Mouse (Mus musculus) urinary bladder, adult 2 months (tissue): ENCODE data around the gene Rpap3. TPM values are rescaled to one million over a fixed set of nuclear protein-coding genes. Genes with fewer than 3 reads are reported as not detected.
A peak's percentile ranks its signal among the peaks of the same experiment; 100 is the strongest.

Experiments
- DNase-seq: peaks from one replicate; pipeline ENCODE4 v3.0.0; 2022; ENCODE audit warnings: low spot score
- polyA plus RNA-seq: library from polyadenylated mRNA; depleted of rRNA; stranded (reverse); fragments of >200 nt; gene quantifications from 2 replicates; pipeline ENCODE4 v1.2.3, GENCODE M21; 2012

Rpap3 gene
- polyA plus RNA-seq, 1 experiment, result 23.5 TPM

DNA sequence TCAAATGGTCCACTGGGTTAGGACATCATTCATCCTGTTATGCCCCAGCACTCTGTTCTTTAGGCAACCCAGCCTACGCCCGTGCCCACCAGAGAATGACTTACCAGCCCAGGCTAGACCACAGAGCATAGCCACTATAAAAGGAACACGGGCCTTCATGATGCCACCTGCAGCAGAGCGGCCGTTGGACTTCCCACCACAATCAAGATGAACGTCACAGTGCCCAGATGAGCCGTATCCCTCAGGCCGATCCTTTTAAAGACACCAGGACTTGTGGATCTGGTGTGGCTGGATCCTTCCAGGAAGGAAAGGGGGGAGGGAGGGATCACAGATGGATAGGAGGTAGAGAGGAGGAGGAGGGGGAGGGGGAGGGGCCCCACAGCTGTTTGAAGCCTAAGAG is 25.5 kb upstream of the Rpap3 start, which contains the start of gene Endou:
Gene Endou, minus strand, starts transcription at position 229 of the 400 bp plus-strand sequence.
- DNase-seq, result no peak

DNA sequence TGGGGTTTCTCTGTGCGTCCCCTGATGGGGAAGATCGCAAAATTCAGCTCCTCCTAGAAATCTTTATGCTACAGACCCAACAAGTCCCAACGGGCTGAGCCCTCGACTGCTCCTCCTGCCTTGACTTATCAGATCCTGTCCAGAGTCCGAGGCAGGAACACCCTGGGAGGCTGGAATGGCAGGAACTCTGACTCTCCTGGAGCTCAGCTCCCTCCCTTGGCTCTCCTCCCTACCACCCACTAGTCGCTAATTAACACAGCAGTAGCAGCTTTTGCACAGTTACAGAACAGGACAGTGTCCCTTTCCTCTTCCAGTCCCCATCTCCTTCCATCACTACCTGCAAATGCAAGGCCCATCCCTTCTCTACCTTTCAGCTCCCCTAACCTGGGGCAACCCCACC is 24.7 kb upstream of the Rpap3 start:
- DNase-seq, result no peak

DNA sequence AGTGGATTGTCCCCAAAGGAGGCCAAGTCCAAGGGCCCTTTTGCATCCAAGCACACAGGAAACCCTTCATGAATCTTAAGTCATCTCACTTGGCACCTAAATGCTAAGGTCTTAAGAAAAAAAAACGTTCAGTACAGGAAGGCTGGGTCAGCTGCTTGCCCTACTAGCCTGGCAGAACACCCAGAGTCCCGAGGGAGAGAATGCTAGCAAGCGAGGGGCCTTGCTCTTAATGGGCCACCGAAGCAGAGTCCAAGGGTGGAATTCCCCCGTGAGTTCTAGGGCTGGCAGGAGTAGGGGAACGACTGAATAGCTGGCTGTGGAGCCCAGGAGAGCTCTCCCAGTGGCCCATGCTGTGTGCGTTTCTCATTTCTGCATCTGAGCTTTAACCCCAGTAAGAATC is 23.2 kb upstream of the Rpap3 start:
- no peak for DNase-seq

DNA sequence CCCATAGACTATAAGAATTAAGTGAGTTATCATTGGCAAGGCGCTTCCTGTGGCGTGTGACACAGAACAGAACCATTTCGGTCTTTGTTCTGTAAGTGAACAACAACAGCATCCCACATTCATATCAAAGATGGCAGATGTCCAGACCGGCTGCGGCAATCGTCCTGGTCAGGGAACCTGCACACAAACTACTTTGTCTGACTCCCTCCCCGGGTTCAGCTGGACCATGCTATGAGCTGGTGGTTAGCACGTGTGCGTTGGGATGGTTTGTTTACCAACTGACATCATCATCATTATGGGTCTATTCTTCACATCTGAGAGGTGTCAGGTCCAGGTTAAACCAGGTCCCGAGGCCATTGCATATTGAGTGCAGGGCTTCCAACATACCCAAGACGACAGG is 22.8 kb upstream of the Rpap3 start:
- no peak for DNase-seq

DNA sequence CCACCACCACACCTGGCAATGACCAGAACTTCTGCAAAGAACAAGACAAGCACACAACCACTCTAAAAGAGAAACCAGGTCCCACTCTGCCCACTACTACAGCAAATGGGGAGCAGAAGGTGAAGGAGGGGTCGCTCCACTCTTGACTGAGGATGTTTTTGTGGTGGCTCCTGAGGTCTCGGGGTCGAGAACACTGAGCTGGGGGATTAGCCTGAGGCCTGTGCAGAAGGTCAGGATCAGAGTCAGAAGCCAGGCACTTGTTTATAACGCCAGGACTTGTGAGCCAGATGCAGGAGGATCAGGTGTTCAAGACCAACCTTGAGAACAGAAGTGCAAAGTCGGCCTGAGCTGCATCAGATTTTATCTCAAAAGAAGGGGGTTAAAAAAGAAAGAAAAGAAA is 21.9 kb upstream of the Rpap3 start:
- no peak for DNase-seq

DNA sequence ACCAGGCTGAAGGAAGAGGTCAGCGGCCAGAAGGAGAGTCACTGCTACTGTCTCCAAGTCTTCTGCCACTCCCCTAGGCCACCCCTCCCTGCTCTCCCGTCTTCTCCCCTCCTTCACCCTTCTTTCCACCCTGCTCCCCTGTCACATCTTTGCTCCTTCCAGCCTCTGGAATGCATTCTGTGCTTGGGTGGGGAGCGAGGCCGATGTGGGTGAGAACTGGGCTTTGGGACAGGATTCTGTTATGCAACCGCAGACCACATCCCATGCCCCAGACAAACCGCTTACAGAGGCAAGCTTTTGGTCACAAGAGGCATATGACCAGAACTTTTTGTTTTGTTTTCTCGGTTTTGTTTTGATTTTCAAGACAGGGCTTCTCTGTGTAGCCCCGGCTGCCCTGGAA is 21.4 kb upstream of the Rpap3 start:
- no peak for DNase-seq

DNA sequence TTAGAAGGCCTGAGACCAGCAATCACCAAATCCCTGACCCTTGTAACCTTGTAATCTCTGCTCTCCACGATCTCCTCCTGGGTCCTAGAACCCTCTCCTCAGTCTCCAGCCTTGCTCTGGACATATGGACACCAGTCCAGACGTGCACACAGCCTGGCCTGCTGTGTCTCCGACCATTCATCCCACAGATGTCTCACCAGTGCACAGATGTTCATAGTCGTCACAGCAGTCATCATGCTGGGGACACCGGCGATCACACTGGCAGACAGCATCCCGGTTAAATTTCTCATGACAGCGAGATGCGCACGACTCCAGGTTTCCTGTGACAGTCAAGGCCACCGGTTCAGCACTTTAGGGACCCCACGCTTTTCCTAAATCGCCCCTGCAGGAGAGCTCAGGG is 20.7 kb upstream of the Rpap3 start:
- DNase-seq, result no peak

DNA sequence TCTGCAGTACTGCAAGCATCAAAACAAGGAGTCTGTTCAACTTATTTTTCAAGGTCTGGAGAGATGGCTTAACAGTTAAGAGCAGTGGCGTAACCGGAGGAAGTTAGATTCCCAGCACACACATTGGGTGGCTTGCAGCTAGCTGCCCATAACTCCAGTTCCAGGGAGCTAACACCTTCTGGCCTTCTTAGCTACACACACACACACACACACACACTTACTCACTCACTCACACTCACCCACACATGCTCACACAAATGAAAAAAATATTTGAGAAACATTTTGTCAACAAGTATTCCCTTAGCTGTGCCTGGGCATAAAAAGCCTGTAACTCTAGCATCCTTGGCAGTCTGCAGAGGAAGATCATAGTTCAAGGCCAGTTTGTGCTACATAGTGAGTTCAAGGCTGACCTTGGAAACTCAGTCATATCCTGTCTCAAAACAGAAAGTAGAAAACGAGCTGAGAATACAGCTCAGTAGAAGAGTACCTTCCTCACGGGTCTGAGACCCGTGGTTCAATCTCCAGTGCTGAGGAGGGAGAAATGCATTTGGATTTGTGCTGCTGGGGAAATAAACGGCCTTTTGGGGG is 19.7 kb upstream of the Rpap3 start:
- DNase-seq, result no peak

DNA sequence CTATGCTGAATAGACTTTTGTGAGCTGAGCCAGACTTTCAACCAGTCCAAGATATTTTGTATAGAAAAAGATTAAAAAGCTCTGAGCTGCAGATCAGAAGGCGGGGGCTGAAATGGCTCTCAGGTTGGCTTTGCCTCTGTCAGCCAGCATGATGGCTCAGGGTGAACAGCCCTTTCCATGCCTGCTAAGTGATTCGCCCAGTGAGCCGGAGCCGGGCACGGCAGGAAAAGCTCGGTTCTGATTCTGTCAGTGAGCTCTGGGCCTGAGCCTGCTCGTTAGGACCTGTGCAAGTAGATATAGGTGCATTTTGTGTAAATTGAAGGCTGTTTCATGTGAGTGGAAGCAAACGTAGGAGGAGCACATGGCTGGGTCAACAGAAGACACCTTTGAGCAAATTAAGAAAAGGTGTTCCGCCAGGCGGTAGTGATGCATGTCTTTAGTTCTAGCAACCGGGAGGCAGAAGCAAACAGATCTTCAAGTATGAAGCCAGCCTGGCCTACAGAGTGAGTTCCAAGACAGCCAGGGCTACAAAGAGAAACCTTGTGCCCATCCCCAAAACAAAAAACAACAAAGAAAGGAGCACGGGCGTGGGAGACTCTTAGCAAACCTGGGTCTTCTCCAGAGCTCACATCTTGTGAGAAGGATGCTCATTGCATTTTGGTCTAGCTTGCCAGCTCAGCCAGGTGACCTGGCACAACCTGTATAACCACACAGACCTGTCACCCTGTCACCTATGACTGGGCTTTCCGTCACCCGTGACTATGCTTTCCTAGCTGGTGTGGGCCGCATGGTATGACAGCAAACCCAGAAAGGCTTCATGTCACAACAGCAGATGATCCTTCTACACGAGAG is 18.9 kb upstream of the Rpap3 start:
- no peak for DNase-seq

DNA sequence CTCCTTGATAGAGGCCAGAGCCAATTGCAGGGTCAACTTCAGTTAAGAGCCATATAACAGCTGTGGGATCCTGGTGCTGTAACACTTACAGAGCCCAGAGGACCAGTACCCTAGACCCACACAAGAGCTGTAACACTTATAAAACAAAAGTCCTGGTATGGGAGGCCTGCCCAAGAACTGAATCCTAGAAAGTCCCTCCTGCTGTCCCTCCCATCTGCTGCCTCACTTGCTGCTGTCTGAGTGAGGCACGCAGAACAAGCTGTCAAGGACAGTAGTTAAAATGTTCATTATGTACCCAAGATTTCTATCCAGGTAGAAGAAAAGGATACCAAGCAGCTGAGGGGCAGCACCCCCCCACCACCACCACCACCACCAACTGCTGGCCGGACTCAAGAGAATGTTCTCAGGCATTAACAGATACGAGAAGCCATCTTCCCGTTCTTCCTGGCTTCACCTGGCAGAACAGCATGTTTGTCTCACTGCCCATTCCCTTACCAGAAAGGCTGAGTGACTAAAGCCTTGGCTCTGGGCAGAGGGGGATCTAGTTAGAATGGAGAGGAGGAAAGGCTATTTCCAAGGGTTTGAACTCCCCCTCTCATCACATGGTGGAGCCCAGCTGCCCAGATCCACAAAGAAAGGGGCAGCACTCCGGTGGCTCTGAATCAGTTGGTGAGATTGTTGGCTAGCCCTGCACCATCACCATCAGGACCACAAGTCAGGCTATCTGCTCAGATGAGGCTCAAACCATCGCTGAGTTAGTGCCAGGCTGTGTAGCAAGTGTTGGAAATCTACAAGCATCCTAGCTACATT is 18.1 kb upstream of the Rpap3 start:
- DNase-seq, result no peak

DNA sequence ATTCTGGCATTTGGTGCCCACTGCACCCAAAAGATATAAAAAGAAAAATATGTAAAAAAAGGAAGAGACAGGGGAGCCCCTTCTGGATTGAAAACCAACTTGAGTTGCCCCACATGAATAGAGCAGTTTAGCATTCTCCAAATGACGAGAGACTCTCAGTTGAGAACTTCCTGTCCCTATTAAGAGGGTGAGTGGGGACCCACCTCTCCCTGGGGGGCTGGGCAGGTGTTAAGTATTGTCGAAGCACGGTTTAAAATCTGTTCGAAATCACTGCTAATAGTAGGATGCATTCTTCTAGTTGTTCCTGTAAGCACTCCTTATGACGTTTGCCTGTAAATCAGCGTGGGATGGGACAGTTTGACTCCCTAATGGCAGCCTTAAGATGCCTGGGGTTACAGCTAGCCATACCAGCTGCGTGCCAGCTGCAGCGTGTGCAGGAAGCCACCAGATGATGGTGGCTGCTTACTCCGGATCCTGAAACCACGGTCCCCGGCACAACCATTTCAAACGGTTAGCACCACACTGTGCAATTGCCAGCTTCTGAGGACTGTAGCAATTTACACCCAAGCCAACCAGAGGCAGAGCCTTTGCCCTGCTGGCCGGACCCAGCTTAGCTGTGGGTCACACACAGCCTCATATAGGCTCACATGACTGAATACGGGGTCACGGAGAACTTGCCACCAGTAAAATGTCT is 15.5 kb upstream of the Rpap3 start:
- DNase-seq, result no peak

DNA sequence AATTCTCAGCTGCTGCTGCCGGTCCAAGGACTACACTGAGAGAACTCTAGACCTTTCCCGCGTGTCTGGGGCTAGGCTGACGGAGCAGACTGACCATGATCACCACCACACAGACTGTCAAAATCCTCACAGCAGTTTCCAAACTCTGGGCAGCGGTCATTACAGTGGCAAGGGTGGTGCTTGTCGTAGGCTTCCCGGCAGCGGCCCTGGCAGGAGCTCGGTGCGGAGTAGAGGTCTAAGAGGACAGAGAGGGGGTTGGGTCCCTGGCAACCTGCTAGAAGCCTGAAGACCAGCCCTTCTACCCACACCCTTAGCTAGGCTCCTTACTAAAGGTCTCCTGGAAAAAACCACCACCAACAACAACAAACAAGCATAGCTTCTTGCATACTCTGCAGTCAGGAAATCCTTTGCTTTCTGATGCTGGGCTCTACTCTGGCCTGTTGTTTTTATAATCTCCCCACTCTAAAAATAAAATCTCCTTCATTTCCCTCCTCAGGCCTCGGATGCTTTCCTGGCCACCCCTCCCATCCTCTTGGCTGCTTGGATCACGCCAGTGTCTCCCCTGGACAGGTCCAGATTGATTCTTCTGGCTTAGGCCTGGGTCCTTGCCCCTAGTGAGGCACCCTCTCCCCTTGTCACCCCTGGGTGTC is 14.5 kb upstream of the Rpap3 start:
- no peak for DNase-seq

DNA sequence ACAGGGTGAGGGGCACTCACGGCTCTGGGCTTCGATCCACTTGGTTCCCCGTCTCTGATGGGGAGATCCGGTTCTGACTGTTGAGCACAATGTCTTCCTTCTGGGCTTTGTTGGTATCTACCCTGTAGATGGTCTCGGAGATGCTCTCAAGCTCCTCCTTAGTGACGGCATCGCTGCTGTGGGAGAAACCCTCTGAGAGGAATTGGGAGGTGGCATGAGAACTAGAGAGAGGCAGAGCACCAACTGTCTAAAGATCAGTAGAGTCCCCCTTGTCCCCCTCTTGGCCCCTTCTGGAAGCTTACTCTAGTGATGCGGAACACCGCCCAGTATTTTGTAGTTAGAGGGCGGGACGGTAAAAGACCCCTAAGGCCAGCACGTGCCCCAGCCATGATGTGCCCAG is 13.9 kb upstream of the Rpap3 start:
- no peak for DNase-seq

DNA sequence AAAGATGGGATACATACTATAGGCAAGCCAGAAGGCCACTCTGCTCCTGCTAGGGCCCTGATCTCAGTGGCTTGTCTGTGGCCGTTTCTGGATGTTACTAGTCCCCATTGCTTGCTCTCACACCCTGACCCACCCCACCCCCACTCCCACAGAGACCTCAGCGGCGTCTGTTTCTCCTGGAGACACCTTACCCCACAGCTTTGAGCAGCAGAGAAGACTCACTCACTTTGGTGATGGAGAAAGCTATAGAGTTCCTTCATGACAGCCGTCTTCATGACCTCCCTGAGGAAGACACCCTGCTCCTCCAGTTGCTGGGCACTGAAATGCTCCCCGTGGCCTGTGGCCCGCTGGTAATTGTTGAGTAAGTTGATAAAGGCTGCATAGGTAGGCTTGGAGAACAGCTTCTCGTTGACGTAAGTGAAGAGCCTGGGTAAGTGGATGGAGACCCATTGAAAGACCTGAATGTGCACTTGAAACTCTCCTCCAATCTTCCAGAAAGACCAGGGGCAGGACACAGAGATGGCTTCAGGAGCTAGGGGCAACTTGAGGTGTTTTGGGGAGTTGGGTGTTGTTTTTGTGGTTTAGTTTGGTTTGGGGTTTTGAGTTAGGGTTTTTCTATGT is 13.0 kb upstream of the Rpap3 start:
- no peak for DNase-seq

DNA sequence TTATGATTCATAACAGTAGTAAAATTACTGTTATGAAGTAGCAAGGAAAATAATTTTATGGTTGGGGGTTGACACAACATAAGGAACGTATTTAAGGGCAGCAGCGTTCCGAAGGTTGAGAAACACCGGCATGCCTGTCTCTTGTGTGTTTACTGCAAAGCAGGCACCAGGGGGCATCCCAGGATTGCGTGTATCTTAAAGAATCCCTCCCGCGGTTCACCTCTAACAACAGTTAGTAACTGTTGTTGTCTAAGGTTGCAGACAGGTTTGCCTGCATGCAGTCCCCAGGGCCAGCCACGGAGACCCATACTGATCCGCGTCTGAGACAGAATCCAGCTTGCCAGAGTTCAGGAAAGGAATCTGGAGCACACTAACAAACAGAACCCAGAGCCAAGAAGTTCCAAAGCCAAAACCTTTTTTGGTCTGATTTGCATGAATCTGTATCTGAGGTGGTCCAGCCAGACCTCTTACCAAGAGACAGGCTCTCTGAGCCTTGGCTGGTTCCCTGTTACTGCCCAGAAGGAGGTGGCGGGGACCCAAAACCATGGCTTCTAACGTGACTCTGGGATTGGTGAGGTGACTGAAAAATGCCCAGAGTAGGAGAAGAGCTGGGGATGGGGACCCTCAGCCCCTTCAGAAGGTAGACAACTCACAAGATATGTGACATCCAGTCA is 12.4 kb upstream of the Rpap3 start:
- DNase-seq, result peak; percentile 33

DNA sequence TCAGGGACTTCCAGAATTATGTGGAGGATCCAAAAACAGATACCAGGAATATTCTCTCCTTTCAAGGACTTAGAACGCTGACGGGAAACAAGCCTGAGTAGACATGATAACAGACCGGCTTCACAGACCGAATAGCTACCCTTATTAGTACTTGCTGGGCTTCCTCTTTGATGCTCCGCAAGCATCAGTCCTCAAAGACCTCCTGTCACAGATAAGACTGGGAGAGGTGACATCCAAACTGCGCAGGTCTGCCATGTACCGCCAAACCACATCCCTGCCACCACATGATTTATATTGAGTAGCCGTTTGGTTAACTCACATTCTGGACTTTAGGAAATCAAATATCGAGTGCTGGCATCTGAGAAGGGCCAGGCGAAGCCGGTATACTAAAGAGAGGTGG is 11.2 kb upstream of the Rpap3 start:
- DNase-seq, result no peak

DNA sequence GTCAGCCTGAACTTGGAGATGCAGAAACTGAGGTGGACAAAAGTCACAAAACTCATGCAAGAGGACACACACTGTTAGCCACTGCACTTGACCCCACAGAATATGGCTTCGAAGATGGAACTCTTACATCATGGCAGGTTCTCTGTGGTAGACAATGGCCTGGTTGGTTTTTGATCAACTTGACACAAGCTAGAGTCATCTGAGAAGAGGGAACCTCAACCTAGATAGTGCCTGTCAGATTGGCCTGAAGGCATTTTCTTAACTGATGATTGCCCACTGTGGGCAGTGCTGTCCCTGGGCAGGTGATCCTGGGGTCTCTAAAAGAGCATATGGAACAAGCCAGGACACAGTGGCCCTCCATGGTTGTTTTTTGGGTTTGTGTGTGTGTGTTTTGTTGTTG is 10.1 kb upstream of the Rpap3 start:
- no peak for DNase-seq

DNA sequence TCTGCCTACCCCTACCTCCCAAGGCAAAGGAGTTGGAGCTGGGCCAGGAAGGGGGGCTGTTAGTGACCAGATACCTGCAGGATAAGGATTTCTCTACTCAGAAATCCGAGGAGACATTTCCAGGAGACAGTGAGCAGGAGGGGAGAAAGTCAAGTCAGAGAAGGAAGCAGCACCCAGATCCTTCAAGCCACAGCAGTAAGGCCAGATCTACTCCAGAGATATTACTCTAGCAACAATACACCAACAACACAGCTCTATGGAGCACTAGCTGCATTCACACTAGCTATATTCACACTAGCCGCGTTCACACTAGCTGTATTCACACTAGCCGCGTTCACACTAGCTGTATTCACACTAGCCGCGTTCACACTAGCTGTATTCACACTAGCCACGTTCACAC is 9.5 kb upstream of the Rpap3 start:
- DNase-seq, result no peak

DNA sequence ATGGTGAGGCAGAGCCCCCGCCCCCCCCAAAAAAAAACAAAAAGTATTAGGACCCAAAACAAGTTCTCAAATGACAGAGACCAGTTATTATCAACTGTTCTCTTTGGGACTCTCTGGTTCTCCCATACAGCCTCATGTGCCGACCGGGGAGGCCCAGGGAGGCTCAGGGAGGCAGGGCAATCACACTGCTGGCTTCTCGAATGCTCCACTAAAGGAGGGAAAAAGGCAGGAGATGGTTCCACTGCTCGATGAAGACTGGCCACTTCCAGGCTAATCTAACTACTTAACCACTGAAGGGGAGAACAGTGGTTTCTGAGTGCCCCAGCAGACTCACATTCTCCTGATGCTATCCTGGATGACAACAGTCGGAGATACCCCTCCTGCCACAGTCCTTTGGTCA is 6.9 kb upstream of the Rpap3 start:
- DNase-seq, result no peak

DNA sequence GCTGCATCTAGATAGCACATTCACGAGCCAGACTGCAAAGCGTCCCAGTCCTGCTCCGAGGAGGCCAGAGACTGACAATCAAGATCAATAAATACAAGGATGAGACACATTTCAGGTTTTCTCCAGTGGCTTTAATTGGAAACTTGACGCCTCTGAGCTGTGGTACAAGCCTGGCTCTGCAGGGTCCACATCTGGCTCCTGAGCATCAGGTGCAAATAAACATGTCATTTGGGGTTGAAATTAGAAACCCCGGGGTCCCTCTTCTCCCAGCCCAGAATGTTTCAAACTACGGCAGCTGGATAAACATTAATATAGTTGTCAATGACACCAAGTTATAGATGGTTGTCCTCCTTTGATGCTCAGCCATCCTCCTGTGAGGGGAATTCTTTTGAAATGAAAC is 5.3 kb upstream of the Rpap3 start:
- DNase-seq, result no peak

DNA sequence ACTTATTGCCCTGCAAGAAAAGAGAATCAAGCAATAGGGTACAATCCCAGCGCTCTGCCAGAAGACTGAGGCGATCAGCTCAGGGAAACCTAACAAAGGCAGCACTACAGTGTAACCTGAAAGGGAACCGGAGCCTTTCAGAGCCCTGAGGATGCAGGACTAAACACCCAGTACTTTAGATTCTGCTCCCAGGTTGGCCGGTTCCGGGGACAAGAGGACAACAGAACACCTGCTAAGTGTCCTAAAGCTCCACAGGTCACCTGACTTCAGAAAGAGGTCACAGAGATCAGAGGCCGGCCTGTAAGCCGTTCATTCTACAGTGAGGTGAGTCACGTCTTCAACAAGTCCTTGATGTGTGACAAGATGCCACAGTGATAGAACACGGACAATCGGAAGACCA is 9.0 kb downstream of the Rpap3 start:
- no peak for DNase-seq
